Mouse (Mus musculus) left cerebral cortex, adult 8-10 months (tissue): ENCODE results near the gene Galnt17. TPM values are rescaled to one million over a fixed set of nuclear protein-coding genes. Genes with fewer than 3 reads are reported as not detected.

Experiments
- DNase-seq, 2 experiments: peaks; one replicate each; pipeline ENCODE4 v3.0.0; 2022; ENCODE audit warnings: low spot score in 2 of 2
- total RNA-seq, 4 experiments: library from RNA; stranded (reverse); gene quantifications; 2 replicates each; pipeline ENCODE4 v1.2.4; 2022

Galnt17 gene
- total RNA-seq, 4 experiments from 2014 or later = 33.1 to 35.1 (median 33.9) TPM

DNA sequence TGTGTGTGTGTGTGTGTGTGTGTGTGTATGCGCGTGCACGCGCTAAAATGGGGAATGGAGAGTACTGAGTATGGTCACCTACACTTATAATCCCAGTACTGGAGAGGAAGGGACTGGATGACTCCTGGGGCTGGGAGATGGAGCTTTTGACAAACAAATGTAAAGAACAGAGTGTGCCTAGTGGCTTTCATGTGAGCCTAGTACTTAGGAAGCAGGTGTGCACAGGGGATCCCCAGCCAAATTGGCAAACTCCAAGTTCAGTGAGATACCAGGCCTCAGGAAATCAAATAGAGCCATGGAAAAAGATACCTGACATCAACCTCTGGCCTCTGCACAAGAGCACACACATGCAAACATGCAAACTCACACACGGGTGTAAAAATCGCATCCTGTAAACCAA, 61.7 kb downstream of the Galnt17 start:
- DNase-seq = no peak

- peak in 1 of 2 experiments; percentile 47 for DNase-seq
Observed at GRCm38 (mm10) chr5:131241689-131242088, 66.6 kb downstream of the Galnt17 start.

- DNase-seq = no peak
Observed at GRCm38 (mm10) chr5:131239813-131240212, 68.5 kb downstream of the Galnt17 start.

GRCm38 (mm10) chr5:131236906-131237305, 71.4 kb downstream of the Galnt17 start:
- no peak for DNase-seq

- no peak for DNase-seq
Observed at GRCm38 (mm10) chr5:131233828-131234227, 74.5 kb downstream of the Galnt17 start.

DNA sequence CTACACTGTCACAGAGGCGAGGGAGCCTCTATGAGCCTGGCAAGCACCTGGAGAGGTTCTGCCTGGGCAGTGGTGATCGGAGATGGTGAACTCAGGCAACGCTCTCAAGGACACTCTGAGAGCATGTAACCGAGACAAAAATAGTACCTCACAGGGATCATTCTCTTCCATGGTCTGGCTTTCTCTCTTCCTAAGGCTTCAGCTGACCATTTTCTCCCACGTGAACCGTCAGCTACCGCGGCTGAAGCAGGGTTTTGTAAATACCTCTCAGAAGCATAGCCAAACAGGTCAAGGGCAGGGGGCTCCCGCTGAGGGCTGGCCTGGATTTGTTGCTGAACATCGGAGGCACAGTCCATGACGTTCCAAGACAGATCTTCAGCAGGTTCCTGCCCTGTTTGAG, 77.2 kb downstream of the Galnt17 start:
- DNase-seq = no peak

DNA sequence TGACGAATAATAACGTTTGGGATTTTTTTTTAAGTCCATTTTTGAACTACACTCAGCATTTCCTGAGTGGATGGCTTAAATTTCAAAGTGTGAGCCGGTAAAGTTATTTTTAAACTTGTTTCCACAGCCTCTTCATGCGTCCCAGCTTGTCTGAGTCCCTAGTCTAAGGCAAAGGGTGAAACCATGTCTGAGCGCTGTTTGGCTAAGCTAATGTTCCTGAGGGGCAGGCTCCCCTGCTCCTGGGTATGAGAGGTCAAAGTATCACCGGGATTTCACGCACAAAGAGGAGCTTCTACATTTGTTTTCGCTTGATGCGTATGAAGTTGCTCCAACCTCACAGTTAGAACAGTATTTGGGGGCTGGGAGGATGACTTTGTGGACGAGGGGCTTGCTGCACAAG, 78.6 kb downstream of the Galnt17 start:
- no peak for DNase-seq

GRCm38 (mm10) chr5:131223416-131223815, 84.9 kb downstream of the Galnt17 start:
- DNase-seq = no peak

- no peak for DNase-seq
Observed at GRCm38 (mm10) chr5:131222498-131223244, 85.6 kb downstream of the Galnt17 start.

GRCm38 (mm10) chr5:131218221-131218620, 90.1 kb downstream of the Galnt17 start:
- no peak for DNase-seq

GRCm38 (mm10) chr5:131211618-131212017, 96.7 kb downstream of the Galnt17 start:
- no peak for DNase-seq

- no peak for DNase-seq
Observed at GRCm38 (mm10) chr5:131201146-131201545, 107.2 kb downstream of the Galnt17 start.

DNA sequence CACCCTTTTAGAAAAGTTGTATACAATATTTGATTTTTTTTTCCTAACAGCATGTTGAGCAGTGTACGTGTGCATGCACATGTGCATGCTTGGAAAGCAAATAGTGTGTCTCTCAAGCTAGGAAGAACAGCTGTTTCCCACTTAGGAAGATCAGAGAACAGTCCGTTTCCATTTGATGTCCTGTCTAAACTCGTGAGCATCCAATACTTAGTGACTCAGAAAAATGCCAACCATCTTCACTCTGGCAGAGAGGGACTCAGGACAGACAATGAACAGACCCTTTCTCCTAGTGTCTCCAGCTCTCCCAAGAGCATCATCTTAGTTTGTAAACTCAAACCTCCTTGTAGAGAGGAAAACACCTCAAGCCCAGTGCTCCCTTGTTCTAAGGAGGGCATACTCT, 116.0 kb downstream of the Galnt17 start:
- DNase-seq = no peak

DNA sequence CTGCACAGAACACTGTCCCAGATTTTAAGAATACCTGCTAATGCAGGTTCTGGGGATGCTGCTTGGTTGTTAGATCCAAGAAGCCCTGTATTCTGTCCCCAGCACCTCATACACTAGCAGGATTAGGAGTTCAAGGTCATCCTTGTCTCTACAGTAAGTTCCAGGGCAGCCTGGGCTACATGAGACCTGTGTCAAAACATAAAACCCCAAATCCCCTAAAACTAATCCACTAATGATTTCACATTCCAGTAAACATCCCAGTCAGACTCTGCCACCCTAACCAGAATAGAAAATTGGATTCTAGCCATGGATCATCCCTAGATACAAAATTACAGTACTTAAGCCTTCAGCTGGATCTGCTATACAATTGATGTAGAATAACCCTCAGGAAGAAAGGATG, 123.7 kb downstream of the Galnt17 start:
- no peak for DNase-seq

DNA sequence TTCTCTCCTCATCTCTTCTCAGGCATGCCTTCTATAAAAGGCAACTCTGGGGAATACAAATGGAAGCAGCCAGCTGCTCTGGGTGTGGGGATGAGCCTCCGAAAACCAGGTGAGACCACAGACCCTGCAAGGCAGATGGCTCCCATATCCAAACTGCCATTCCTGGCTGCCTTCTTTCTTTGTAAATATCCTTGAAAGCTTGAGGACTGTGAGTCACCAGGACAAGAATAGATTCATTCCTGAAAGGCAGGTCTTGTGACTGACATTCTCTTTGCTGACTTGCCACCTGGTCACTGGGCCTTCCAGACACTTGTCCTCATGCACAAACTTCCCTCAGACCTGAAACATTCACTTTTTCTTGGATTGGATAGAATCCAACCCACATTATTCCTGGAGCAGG, 127.1 kb downstream of the Galnt17 start:
- DNase-seq = peak; percentile 14 to 79

- no peak for DNase-seq
Observed at GRCm38 (mm10) chr5:131180756-131181155, 127.5 kb downstream of the Galnt17 start.

DNA sequence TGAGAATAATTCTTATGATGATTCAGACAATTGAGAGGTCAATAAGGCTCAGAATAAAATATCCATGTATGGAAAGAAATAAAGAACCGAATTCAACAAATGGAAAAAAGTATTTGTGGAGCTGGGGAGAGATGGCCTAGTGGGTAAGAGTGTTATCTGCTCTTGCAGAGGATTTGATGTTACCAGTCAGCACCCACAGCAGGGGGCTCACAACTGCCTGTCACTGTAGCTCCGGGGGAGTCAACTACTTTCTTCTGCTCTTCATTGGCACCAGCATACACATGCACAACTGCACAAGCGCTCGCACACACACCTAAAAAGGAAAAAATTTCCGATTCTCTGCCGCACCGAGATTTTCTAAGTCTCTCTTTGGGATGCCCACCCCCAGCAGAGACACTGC, 130.4 kb downstream of the Galnt17 start:
- no peak for DNase-seq

- DNase-seq = no peak
Observed at GRCm38 (mm10) chr5:131177168-131177567, 131.1 kb downstream of the Galnt17 start.

- DNase-seq = no peak
Observed at GRCm38 (mm10) chr5:131169186-131169585, 139.1 kb downstream of the Galnt17 start.

GRCm38 (mm10) chr5:131167366-131167765, 140.9 kb downstream of the Galnt17 start:
- DNase-seq = no peak

- DNase-seq = no peak
Observed at GRCm38 (mm10) chr5:131165681-131166080, 142.6 kb downstream of the Galnt17 start.

GRCm38 (mm10) chr5:131157866-131158265, 150.4 kb downstream of the Galnt17 start:
- no peak for DNase-seq

- no peak for DNase-seq
Observed at GRCm38 (mm10) chr5:131156323-131156722, 152.0 kb downstream of the Galnt17 start.

DNA sequence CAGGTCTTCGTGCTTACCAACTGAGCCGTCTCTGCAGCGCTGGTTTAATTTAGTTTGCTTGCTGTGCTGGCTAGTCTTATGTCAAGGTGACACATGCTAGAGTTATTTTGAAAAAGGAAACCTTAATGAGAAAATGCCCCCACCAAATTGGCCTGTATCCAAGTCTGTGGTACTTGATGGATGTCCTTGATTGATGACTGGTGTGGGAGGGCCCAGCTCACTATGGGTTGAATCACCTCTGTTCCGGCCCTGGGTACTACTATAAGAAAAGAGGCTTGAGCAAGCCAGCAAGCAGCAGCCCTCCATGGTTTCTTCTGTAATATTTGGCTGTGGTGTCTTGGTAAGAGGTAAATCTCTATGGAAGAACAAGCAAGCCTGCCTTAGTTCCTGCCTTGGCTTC, 165.7 kb downstream of the Galnt17 start:
- no peak for DNase-seq
